Mouse (Mus musculus): ENCODE data around the gene Noct. TPM values are rescaled to one million over a fixed set of nuclear protein-coding genes. Genes with fewer than 3 reads are reported as not detected.
"Not testable (repeated sequence)": the region's sequence is repeated elsewhere in the genome, so short reads cannot be mapped to it uniquely, and the experiment has no call there.

Gene Noct
- polyA plus RNA-seq (2015; fragmentation: Nextera tagmentation; extraction: Ambion mirVana), result 9.7 and 10.3 TPM in 2 replicates

DNA sequence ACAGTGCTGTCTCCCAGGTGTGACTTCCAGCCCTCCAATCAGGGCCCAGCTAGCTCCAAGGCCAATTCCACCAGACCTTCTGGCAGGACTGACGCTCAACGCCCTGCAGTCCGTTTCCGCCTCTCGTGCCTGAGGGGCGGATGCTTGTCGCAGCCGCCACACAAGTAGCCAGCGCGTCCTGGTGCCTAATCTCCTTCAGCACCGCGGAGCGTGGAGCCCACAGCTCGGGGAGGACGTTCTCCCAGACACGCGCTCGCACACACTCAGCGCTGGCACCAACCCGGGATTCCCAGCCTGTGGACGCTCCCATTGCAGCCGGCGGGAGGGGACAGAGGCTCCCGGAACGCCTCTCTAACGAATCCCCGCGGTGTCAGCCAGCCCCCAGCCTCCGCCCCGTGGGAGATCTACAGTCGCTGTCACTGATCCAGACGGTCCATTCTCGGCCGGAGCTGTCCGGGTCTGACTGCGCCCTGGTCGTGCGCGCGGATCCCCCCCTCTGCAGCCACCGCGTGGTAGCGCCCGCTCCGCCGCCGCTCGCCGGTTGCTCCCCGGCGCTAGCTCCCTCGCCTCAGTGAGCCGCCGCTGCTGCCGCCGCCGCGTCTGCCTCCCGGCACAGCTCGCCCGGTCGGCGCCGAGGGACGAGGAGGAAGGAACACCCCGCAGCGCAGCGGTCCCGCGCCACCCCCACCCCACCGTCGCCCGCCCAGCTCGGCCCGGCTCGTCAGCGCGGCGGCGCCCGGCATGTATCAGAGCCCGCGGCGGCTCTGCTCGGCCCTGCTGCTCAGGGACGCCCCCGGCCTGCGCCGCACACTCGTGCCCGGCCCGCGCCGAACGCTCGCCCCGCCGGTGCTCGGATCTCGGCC, at the start of gene Noct:
Gene Noct (plus strand): TSS at position 85 of the 863 bp plus-strand sequence.
- Histone ChIP-seq H3K9ac (peak within 1 kb of the TSS; percentile 95), H3K27me3 (no peaks in the 10 kb centered on the region), H3K4me1 (replicated peaks) (peaks cover 51% of the 10 kb centered on the region), H3K36me3 (no peaks in the 10 kb centered on the region), H3K27ac (peak within 1 kb of the TSS; percentile 97), H3K4me2 (peak within 1 kb of the TSS; percentile 88), H3K9me3 (replicated peaks) (no peaks in the 10 kb centered on the region), H3K4me3 (peak within 1 kb of the TSS; percentile 95)
- peak; percentile 91 for ATAC-seq (replicated peaks; ENCODE audit: insufficient number of reproducible peaks, insufficient read depth, low FRiP score, low read depth)
- WGBS, result under 1% methylated on average over 93 of the region's 100 CpGs

DNA sequence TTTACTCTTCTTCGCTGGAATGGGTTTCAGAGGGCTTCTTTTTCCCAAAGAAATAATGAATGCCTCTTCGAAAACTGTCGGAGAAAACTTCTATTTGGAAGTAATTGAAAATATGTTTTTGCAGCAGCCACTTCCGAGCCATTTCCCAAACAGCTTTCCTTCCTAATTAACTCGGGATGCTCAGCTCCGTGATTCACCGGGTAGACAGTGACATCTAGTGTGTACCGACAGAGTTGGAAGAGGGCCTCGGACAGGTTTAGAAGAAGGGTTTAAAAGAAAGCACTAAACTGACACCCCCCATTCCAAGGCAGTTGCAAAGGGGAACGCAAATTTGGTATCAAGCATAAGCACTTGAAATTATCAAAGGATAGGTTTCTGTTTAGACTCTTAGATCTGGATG, 46.1 kb upstream of the Noct start:
- Histone ChIP-seq H3K4me3 (no peak overlapping the region), H3K9ac (no peak overlapping the region), H3K27me3 (no peaks in the 10 kb centered on the region), H3K9me3 (replicated peaks) (no peaks in the 10 kb centered on the region), H3K36me3 (no peaks in the 10 kb centered on the region), H3K4me2 (no peak overlapping the region), H3K27ac (no peak overlapping the region), H3K4me1 (replicated peaks) (0 out of 2 replicates have a peak, but pooled peaks cover 2% of the 10 kb centered on the region)
- no peak for ATAC-seq (replicated peaks; ENCODE audit: insufficient number of reproducible peaks, insufficient read depth, low FRiP score, low read depth)
- 35% methylated on average over 10 of the region's 10 CpGs for WGBS

DNA sequence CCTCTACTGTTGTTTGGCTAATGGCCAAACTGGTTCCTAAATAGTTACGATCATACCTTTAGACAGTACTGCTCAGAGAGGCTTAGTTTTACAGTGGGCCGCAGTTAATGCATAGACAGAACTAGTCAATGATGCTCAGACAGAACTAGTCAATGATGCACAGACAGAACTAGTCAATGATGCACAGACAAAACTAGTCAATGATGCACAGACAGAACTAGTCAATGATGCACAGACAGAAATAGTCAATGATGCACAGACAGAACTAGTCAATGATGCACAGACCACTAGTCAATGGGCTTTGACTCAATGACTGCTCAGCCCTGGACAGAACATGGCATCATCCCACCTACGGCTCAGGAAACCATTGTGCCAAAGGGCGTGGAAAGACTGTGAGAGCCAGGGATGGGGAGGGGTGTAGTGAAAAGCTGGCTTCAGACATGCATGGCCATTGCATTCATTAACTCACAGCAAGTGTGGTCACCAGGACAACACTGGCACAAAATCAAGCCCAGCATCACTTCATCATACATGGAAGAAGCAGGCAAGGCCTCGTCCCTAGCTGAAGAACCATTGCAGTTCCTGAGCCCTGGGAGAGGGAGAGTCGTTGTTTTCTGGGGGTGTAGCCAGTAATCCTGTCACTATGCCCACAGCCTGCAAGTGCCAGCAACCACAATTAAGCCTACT, 44.6 kb upstream of the Noct start:
- H3K4me1 ChIP-seq (replicated peaks), result 0 out of 2 replicates have a peak, but pooled peaks cover 2% of the 10 kb centered on the region
- H3K4me3 ChIP-seq, result no peak overlapping the region
- no peak overlapping the region for H3K9ac ChIP-seq
- no peaks in the 10 kb centered on the region for H3K27me3 ChIP-seq
- H3K36me3 ChIP-seq, result no peaks in the 10 kb centered on the region
- no peaks in the 10 kb centered on the region for H3K9me3 ChIP-seq (replicated peaks)
- no peak for ATAC-seq (replicated peaks; ENCODE audit: insufficient number of reproducible peaks, insufficient read depth, low FRiP score, low read depth)
- no peak overlapping the region for H3K27ac ChIP-seq
- H3K4me2 ChIP-seq, result no peak overlapping the region
- 82% methylated on average over 6 of the region's 6 CpGs for WGBS

DNA sequence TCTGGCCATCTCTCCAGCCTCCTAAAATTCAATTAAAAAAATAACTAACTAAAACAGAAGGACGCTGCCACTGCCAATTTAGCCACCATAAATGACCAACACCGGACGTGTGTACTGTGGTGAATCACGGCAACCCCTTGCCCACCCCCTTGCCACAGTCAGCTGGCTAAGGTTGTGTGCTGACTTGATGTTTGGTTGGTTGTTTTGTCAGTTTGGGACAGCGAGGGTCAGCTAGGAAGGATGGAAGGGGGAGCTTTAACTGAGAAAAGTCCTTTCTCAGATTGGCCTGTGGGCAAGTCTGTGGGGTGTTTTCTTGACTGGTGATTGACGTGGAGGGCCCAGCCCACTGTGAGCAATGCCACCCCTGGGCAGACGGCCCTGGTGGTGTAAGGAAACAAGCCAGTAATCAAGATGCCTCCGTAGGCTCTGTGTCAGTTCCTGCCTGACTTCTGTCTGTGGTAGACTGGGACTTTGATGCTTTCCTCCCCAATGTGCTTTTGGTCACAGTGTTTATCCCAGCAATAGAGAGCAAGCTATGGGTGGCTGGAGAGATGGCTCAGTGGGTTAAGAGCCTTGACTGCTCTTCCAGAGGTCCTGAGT, 43.8 kb upstream of the Noct start:
- no peak for ATAC-seq (replicated peaks; ENCODE audit: insufficient number of reproducible peaks, insufficient read depth, low FRiP score, low read depth)
- WGBS, result 81% methylated on average over 8 of the region's 8 CpGs
- no peaks in the 10 kb centered on the region for H3K27me3 ChIP-seq

DNA sequence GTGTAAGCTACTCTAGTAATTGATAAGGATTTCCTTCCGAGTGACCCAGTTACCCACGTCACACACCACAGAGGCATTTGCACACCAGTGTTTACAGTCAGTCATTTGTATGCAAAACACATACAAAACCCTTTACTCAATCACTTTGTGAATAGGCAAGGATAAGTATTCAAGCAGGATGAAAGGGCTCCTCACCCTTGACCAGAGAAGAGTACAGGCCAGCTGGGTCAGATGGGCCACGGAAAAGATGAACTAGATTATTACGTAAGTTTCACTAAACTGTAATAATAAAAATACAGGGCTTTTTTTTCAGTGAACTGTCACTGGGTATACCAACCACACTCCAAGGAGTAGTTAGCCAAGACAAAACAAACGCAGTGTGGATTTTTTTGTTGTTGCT, 41.8 kb upstream of the Noct start:
- Histone ChIP-seq H3K4me3 (no peak overlapping the region), H3K9ac (no peak overlapping the region), H3K4me1 (replicated peaks) (0 out of 2 replicates have a peak, but pooled peaks cover 2% of the 10 kb centered on the region), H3K36me3 (no peaks in the 10 kb centered on the region), H3K9me3 (replicated peaks) (no peaks in the 10 kb centered on the region), H3K4me2 (no peak overlapping the region), H3K27ac (no peak overlapping the region), H3K27me3 (no peaks in the 10 kb centered on the region)
- WGBS, result 79% methylated on average over 5 of the region's 5 CpGs
- ATAC-seq (replicated peaks; ENCODE audit: insufficient number of reproducible peaks, insufficient read depth, low FRiP score, low read depth), result no peak

More for the DNA sequence above, 43.8 kb upstream of the Noct start:
- no peaks in the 10 kb centered on the region for H3K36me3 ChIP-seq
- H3K9me3 ChIP-seq (replicated peaks), result no peaks in the 10 kb centered on the region
- 0 out of 2 replicates have a peak, but pooled peaks cover 2% of the 10 kb centered on the region for H3K4me1 ChIP-seq (replicated peaks)
- H3K4me2 ChIP-seq, result no peak overlapping the region
- H3K9ac ChIP-seq, result no peak overlapping the region
- H3K27ac ChIP-seq, result no peak overlapping the region
- H3K4me3 ChIP-seq, result no peak overlapping the region

DNA sequence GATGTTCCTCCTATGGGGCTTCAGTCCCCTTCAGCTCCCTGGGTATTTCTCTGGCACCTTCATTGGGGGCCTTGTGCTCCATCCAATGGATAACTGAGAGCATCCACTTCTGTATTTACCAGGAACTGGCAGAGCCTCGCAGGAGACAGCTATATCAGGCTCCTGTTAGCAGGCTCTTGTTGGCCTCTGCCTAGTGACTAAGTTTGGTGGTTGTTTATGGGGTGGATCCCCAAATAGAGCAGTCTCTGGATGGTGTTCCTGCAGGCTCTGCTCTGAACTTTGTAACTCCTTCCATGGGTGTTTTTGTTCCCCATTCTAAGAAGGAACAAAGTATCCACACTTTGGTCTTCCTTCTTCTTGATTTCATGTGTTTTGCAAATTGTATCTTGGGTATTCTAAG, 40.7 kb upstream of the Noct start:
- not testable (repeated sequence) for H3K4me2 ChIP-seq; ATAC-seq (replicated peaks; ENCODE audit: insufficient number of reproducible peaks, insufficient read depth, low FRiP score, low read depth); H3K9me3 ChIP-seq (replicated peaks); H3K27ac ChIP-seq; H3K27me3 ChIP-seq; H3K9ac ChIP-seq; H3K4me1 ChIP-seq (replicated peaks); H3K36me3 ChIP-seq; H3K4me3 ChIP-seq
- 29% methylated on average over 1 of the region's 1 CpGs for WGBS

DNA sequence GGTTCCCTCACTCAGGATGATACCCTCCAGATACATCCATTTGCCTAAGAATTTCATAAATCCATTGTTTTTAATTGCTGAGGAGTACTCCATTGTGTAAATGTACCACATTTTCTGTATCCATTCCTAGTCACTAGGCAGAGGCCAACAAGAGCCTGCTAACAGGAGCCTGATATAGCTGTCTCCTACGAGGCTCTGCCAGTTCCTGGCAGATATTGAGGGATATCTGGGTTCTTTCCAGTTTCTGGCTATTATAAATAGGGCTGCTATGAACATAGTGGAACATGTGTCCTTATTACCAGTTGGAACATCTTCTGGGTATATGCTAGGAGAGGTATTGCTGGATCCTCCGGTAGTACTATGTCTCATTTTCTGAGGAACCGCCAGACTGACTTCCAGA, 40.3 kb upstream of the Noct start:
- not testable (repeated sequence) for H3K27ac ChIP-seq; H3K36me3 ChIP-seq; H3K4me2 ChIP-seq; ATAC-seq (replicated peaks; ENCODE audit: insufficient number of reproducible peaks, insufficient read depth, low FRiP score, low read depth); H3K27me3 ChIP-seq; H3K9me3 ChIP-seq (replicated peaks); H3K9ac ChIP-seq; H3K4me1 ChIP-seq (replicated peaks); H3K4me3 ChIP-seq
- WGBS, result 69% methylated on average over 3 of the region's 3 CpGs

DNA sequence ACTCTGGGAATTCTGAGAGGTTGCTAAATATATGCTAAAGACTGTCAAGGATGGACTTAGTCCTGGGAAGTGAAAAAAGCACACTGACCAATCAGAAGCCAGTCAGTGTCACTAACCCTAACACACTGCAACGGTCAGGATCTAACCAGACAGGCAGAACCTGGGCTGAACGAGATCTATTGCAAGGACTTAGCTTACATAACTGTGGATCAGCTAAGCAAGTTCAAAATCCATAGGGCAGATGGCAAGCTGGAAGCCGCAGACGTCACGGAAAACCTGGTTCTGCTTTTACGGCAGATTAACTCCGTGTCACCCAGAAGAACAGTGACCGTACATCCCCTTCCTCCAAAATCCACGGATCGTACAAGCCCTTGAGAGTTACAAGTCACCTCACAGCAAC, 39.5 kb upstream of the Noct start:
- no peak overlapping the region for H3K27ac ChIP-seq
- H3K4me3 ChIP-seq, result no peak overlapping the region
- H3K9me3 ChIP-seq (replicated peaks), result no peaks in the 10 kb centered on the region
- no peak for ATAC-seq (replicated peaks; ENCODE audit: insufficient number of reproducible peaks, insufficient read depth, low FRiP score, low read depth)
- 81% methylated on average over 10 of the region's 10 CpGs for WGBS
- H3K4me1 ChIP-seq (replicated peaks), result no peaks in the 10 kb centered on the region
- no peaks in the 10 kb centered on the region for H3K27me3 ChIP-seq
- no peak overlapping the region for H3K9ac ChIP-seq
- no peak overlapping the region for H3K4me2 ChIP-seq
- H3K36me3 ChIP-seq, result no peaks in the 10 kb centered on the region

DNA sequence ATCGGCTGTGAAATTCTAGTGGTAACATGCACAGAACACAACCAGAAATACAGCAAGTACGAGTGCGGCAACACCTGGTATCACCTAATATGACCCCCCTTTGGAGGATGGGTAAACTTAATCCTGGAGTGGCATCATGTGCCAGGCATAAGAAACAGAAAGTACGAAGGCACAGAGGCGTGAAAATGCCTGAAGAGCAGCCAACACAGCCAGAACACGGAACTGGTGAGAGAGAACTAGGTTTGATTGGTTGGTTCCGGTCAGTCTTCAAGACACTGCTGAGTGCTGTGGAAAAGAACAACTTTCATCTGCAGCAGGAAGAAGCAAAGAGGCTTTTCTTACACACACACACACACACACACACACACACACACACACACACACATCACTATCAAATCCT, 38.8 kb upstream of the Noct start:
- H3K4me1 ChIP-seq (replicated peaks), result no peaks in the 10 kb centered on the region
- ATAC-seq (replicated peaks; ENCODE audit: insufficient number of reproducible peaks, insufficient read depth, low FRiP score, low read depth), result no peak
- H3K4me3 ChIP-seq, result no peak overlapping the region
- H3K9me3 ChIP-seq (replicated peaks), result no peaks in the 10 kb centered on the region
- H3K27me3 ChIP-seq, result no peaks in the 10 kb centered on the region
- H3K27ac ChIP-seq, result no peak overlapping the region
- H3K36me3 ChIP-seq, result no peaks in the 10 kb centered on the region
- H3K4me2 ChIP-seq, result no peak overlapping the region
- H3K9ac ChIP-seq, result no peak overlapping the region
- 84% methylated on average over 7 of the region's 7 CpGs for WGBS

DNA sequence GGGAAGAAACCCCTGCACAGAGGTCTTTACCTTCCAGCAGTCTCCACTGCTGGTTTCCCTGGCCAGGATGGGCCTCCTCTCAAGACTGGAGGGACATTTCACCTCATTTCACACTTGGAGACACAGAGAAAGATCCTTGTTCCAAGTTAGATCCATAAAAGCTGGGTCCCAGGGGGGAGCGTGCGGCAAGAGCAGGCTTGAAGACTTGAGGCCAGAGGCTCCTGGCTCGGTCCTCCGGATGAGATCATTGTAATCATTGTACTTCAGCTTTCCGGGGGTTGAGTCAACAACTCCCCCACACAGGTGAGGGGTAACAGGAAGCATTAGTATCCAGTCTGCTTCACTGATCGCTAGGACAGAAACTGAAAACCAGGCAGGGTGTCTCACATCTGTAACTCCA, 30.2 kb upstream of the Noct start:
- no peak for ATAC-seq (replicated peaks; ENCODE audit: insufficient number of reproducible peaks, insufficient read depth, low FRiP score, low read depth)
- no peak overlapping the region for H3K27ac ChIP-seq

DNA sequence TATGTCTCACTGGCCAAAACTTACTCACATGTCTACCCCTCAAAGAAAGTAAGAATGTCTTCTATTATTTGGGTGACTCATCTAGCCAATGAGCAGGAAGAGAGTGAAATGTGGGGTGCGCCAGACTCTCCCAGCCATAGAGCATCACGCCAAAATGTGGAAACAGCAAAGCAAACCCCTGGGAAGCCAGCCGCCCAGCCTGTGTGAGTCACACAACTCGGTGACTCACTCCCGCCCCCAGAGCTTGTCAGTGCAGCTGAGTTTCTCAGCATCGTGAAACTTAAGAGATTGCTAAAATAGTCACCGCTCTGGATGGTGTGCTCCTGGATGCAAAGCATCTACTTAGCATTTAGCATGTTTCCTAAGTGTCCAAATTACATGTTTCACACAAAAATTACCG, 28.9 kb upstream of the Noct start:
- peaks cover 25% of the 10 kb centered on the region for H3K4me1 ChIP-seq (replicated peaks)
- 13% methylated on average over 8 of the region's 8 CpGs for WGBS
- H3K4me3 ChIP-seq, result peak overlapping the region; percentile 33
- H3K27me3 ChIP-seq, result no peaks in the 10 kb centered on the region
- H3K36me3 ChIP-seq, result no peaks in the 10 kb centered on the region
- H3K9ac ChIP-seq, result 0 out of 2 replicates have a peak overlapping the region, but pooled peaks have one; percentile 6
- H3K27ac ChIP-seq, result peak overlapping the region; percentile 52
- peak overlapping the region; percentile 63 for H3K4me2 ChIP-seq
- no peaks in the 10 kb centered on the region for H3K9me3 ChIP-seq (replicated peaks)
- ATAC-seq (replicated peaks; ENCODE audit: insufficient number of reproducible peaks, insufficient read depth, low FRiP score, low read depth), result peak; percentile 36; the same call in 1 of the 2 replicates

More for the DNA sequence above, 30.2 kb upstream of the Noct start:
- H3K9me3 ChIP-seq (replicated peaks), result no peaks in the 10 kb centered on the region
- H3K9ac ChIP-seq, result no peak overlapping the region
- H3K27me3 ChIP-seq, result no peaks in the 10 kb centered on the region
- peaks cover 25% of the 10 kb centered on the region for H3K4me1 ChIP-seq (replicated peaks)
- H3K36me3 ChIP-seq, result no peaks in the 10 kb centered on the region
- no peak overlapping the region for H3K4me2 ChIP-seq
- H3K4me3 ChIP-seq, result no peak overlapping the region
- WGBS, result 52% methylated on average over 6 of the region's 6 CpGs
